Mouse (Mus musculus) intestine, postnatal 0 days (tissue): ENCODE measurements at regions not wholly inside any gene's neighbourhood (a gene's known extent, or its start where the extent isn't known, plus 50 kb on each side); places are given as distances from the start of the nearest gene placed in this dataset.

Experiments
- ATAC-seq: fragments of 200-750 bp; cut with Nextera tagmentation; 2 replicates; pipeline ENCODE4 v1.8.0; 2017; ENCODE audit warnings: mild to moderate bottlenecking, moderate TSS enrichment, moderate library complexity
- H3K27ac ChIP-seq: fragments of 300-500 bp; sonication (generic); 2 replicates; pipeline ENCODE4 v1.5.1; 2014; ENCODE audit warnings: mild to moderate bottlenecking, low read depth, low read length, moderate library complexity
- H3K27me3 ChIP-seq: fragments of 300-500 bp; sonication (generic); replicated peaks from 2 replicates; pipeline ENCODE4 v1.6.1; 2014; ENCODE audit warnings: low read length, mixed read lengths; ENCODE audit not compliant: control insufficient read depth, insufficient read depth
- H3K36me3 ChIP-seq: fragments of 300-500 bp; sonication (generic); 2 replicates; pipeline ENCODE4 v1.6.1; 2014; ENCODE audit warnings: mild to moderate bottlenecking, moderate library complexity; ENCODE audit not compliant: control insufficient read depth, insufficient read depth
- H3K4me1 ChIP-seq: fragments of 300-500 bp; sonication (generic); replicated peaks from 2 replicates; pipeline ENCODE4 v1.6.1; 2014; ENCODE audit warnings: antibody characterized with exemption, low read length, mixed read lengths; ENCODE audit not compliant: control insufficient read depth, insufficient read depth
- H3K4me2 ChIP-seq: fragments of 300-500 bp; sonication (generic); replicated peaks from 2 replicates; pipeline ENCODE4 v1.6.1; 2014; ENCODE audit warnings: low read depth, mild to moderate bottlenecking, moderate library complexity
- H3K4me3 ChIP-seq: fragments of 300-500 bp; sonication (generic); 2 replicates; pipeline ENCODE4 v1.5.1; 2014; ENCODE audit warnings: low read depth, low read length
- H3K9ac ChIP-seq: fragments of 300-500 bp; sonication (generic); 2 replicates; pipeline ENCODE4 v1.6.1; 2014; ENCODE audit warnings: mild to moderate bottlenecking, low read depth, low read length
- H3K9me3 ChIP-seq: fragments of 300-500 bp; sonication (generic); 2 replicates; pipeline ENCODE4 v1.6.1; 2016; ENCODE audit warnings: mixed run types; ENCODE audit not compliant: control insufficient read depth
- CTCF ChIP-seq: sonication (generic); IDR thresholded peaks from 2 replicates; pipeline ENCODE4 v1.5.1; 2016; ENCODE audit warnings: low read depth, mild to moderate bottlenecking, control low read depth, antibody characterized with exemption, moderate library complexity
- WGBS: fragments of 180-500 bp; shearing (Covaris S2); extraction: QIAGEN DNeasy Blood & Tissue Kit; methylation state at CpG from one replicate; pipeline ENCODE4 v1.1.7; 2014; 5-methylcytosine and 5-hydroxymethylcytosine counted together

GRCm38 (mm10) chr15:25542382-25542781 lies 79.9 kb upstream of the Myo10 start:
- ATAC-seq = no peak
- no peak overlapping the region for H3K4me3 ChIP-seq
- WGBS = 80% methylated on average over 4 of the region's 4 CpGs
- no peaks in the 10 kb centered on the region for H3K27me3 ChIP-seq
- H3K9ac ChIP-seq = no peak overlapping the region
- H3K27ac ChIP-seq = no peak overlapping the region
- H3K36me3 ChIP-seq = no peaks in the 10 kb centered on the region
- no peak for TF ChIP-seq CTCF
- no peaks in the 10 kb centered on the region for H3K9me3 ChIP-seq
- H3K4me2 ChIP-seq = no peak overlapping the region
- H3K4me1 ChIP-seq = no peaks in the 10 kb centered on the region

GRCm38 (mm10) chr15:25546185-25546584 lies 76.1 kb upstream of the Myo10 start:
- Histone ChIP-seq H3K4me2 (no peak overlapping the region), H3K27ac (no peak overlapping the region), H3K9ac (no peak overlapping the region), H3K4me3 (no peak overlapping the region), H3K4me1 (no peaks in the 10 kb centered on the region), H3K27me3 (no peaks in the 10 kb centered on the region), H3K36me3 (no peaks in the 10 kb centered on the region), H3K9me3 (no peaks in the 10 kb centered on the region)
- no peak for TF ChIP-seq CTCF
- ATAC-seq = no peak
- 33% methylated on average over 4 of the region's 4 CpGs for WGBS

GRCm38 (mm10) chr15:25550269-25551054 lies 71.9 kb upstream of the Myo10 start:
- Histone ChIP-seq H3K9ac (no peak overlapping the region), H3K4me2 (no peak overlapping the region), H3K9me3 (no peaks in the 10 kb centered on the region), H3K27me3 (no peaks in the 10 kb centered on the region), H3K4me1 (no peaks in the 10 kb centered on the region), H3K27ac (no peak overlapping the region), H3K4me3 (no peak overlapping the region), H3K36me3 (no peaks in the 10 kb centered on the region)
- no peak for ATAC-seq
- no peak for TF ChIP-seq CTCF
- whole genome bisulfite sequencing = 81% methylated on average over 8 of the region's 8 CpGs

- Histone ChIP-seq H3K27ac (no peak overlapping the region), H3K9me3 (no peaks in the 10 kb centered on the region), H3K4me1 (no peaks in the 10 kb centered on the region), H3K9ac (no peak overlapping the region), H3K4me2 (no peak overlapping the region), H3K4me3 (no peak overlapping the region), H3K27me3 (no peaks in the 10 kb centered on the region), H3K36me3 (no peaks in the 10 kb centered on the region)
- no peak for ATAC-seq
- 74% methylated on average over 10 of the region's 10 CpGs for WGBS
- no peak for TF ChIP-seq CTCF
Observed at GRCm38 (mm10) chr15:25554945-25555344, 67.4 kb upstream of the Myo10 start.

GRCm38 (mm10) chr15:25555852-25556251 lies 66.5 kb upstream of the Myo10 start:
- no peak for TF ChIP-seq CTCF
- Histone ChIP-seq H3K27ac (no peak overlapping the region), H3K27me3 (no peaks in the 10 kb centered on the region), H3K9me3 (no peaks in the 10 kb centered on the region), H3K4me1 (no peaks in the 10 kb centered on the region), H3K4me3 (no peak overlapping the region), H3K4me2 (no peak overlapping the region), H3K9ac (no peak overlapping the region), H3K36me3 (no peaks in the 10 kb centered on the region)
- 51% methylated on average over 2 of the region's 2 CpGs for WGBS
- ATAC-seq = no peak

- Histone ChIP-seq H3K4me3 (no peak overlapping the region), H3K27me3 (no peaks in the 10 kb centered on the region), H3K9ac (no peak overlapping the region), H3K27ac (no peak overlapping the region), H3K4me2 (no peak overlapping the region), H3K4me1 (no peaks in the 10 kb centered on the region), H3K9me3 (no peaks in the 10 kb centered on the region), H3K36me3 (no peaks in the 10 kb centered on the region)
- no peak for TF ChIP-seq CTCF
- 0 out of 2 replicates have a peak, but pooled peaks have one; percentile 31 for ATAC-seq
- WGBS = 48% methylated on average over 8 of the region's 8 CpGs
Observed at GRCm38 (mm10) chr15:25557566-25557965, 64.8 kb upstream of the Myo10 start.
